Mouse (Mus musculus): ENCODE measurements at regions not wholly inside any gene's neighbourhood (a gene's known extent, or its start where the extent isn't known, plus 50 kb on each side); places are given as distances from the start of the nearest gene placed in this dataset.

- Histone ChIP-seq H3K36me3 (replicated peaks; ENCODE audit: insufficient read depth, low read length) (no peaks in the 10 kb centered on the region), H3K4me3 (ENCODE audit: low read depth, low read length) (no peak overlapping the region), H3K4me2 (ENCODE audit: low read depth, low read length) (no peak overlapping the region), H3K4me1 (ENCODE audit: insufficient read depth) (no peaks in the 10 kb centered on the region), H3K27me3 (ENCODE audit: insufficient read depth, low read length) (no peaks in the 10 kb centered on the region), H3K9ac (replicated peaks) (no peak overlapping the region), H3K9me3 (ENCODE audit: low read length) (no peaks in the 10 kb centered on the region), H3K27ac (ENCODE audit: low read depth) (no peak overlapping the region)
- ATAC-seq (no peak), DNase-seq (no peak)
- WGBS (ENCODE audit: insufficient replicate concordance): 70% methylated on average over 3 of the region's 3 CpGs
- no peak for TF ChIP-seq EP300 (IDR thresholded peaks at IDR 0.05; ENCODE audit: low read depth)
- no peak for TF ChIP-seq CTCF (IDR thresholded peaks at IDR 0.05; ENCODE audit: low read depth)
Measured at GRCm38 (mm10) chr4:87593644-87594043, 363.4 kb upstream of the Slc24a2 start.

DNA sequence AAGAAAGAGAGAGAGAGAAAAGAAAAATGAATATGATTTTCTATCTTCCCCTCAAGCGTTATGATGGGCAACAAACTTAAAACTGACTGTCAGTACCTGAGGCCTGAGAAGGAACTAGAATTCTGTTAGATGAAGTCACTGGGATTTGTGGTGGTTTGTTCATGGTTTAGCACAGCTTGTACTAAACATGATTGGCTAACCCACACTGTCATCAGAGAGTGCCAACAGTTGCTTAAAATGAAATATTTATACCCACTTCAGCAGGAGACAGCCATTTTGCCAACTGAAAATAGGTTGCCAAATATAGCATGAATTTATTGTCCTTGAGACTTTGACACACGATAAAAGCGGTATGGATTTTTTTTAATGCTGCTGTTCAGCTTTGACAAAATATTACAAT is 360.5 kb upstream of the Slc24a2 start:
- no peak overlapping the region for H3K27ac ChIP-seq (ENCODE audit: low read depth)
- no peaks in the 10 kb centered on the region for H3K36me3 ChIP-seq (replicated peaks; ENCODE audit: insufficient read depth, low read length)
- H3K4me3 ChIP-seq (ENCODE audit: low read depth, low read length): no peak overlapping the region
- H3K4me1 ChIP-seq (ENCODE audit: insufficient read depth): no peaks in the 10 kb centered on the region
- no peaks in the 10 kb centered on the region for H3K27me3 ChIP-seq (ENCODE audit: insufficient read depth, low read length)
- 74% methylated on average over 3 of the region's 3 CpGs for WGBS (ENCODE audit: insufficient replicate concordance)
- no peak for ATAC-seq
- no peak for DNase-seq
- H3K4me2 ChIP-seq (ENCODE audit: low read depth, low read length): no peak overlapping the region
- TF ChIP-seq CTCF (IDR thresholded peaks at IDR 0.05; ENCODE audit: low read depth) (no peak), EP300 (IDR thresholded peaks at IDR 0.05; ENCODE audit: low read depth) (no peak)
- H3K9ac ChIP-seq (replicated peaks): no peak overlapping the region
- H3K9me3 ChIP-seq (ENCODE audit: low read length): no peaks in the 10 kb centered on the region

GRCm38 (mm10) chr4:87578164-87578563 is 347.9 kb upstream of the Slc24a2 start:
- no peak overlapping the region for H3K4me3 ChIP-seq (ENCODE audit: low read depth, low read length)
- ATAC-seq (no peak), DNase-seq (no peak)
- TF ChIP-seq CTCF (IDR thresholded peaks at IDR 0.05; ENCODE audit: low read depth) (no peak), EP300 (IDR thresholded peaks at IDR 0.05; ENCODE audit: low read depth) (no peak)
- H3K4me2 ChIP-seq (ENCODE audit: low read depth, low read length): no peak overlapping the region
- H3K9me3 ChIP-seq (ENCODE audit: low read length): no peaks in the 10 kb centered on the region
- no peaks in the 10 kb centered on the region for H3K27me3 ChIP-seq (ENCODE audit: insufficient read depth, low read length)
- no peaks in the 10 kb centered on the region for H3K4me1 ChIP-seq (ENCODE audit: insufficient read depth)
- no peak overlapping the region for H3K27ac ChIP-seq (ENCODE audit: low read depth)
- no peaks in the 10 kb centered on the region for H3K36me3 ChIP-seq (replicated peaks; ENCODE audit: insufficient read depth, low read length)
- no peak overlapping the region for H3K9ac ChIP-seq (replicated peaks)
- WGBS (ENCODE audit: insufficient replicate concordance): 68% methylated on average over 3 of the region's 3 CpGs

- H3K36me3 ChIP-seq (replicated peaks; ENCODE audit: insufficient read depth, low read length): no peaks in the 10 kb centered on the region
- no peak for ATAC-seq
- DNase-seq: no peak
- no peak overlapping the region for H3K27ac ChIP-seq (ENCODE audit: low read depth)
- TF ChIP-seq CTCF (IDR thresholded peaks at IDR 0.05; ENCODE audit: low read depth): no peak
- no peak for TF ChIP-seq EP300 (IDR thresholded peaks at IDR 0.05; ENCODE audit: low read depth)
- no peak overlapping the region for H3K9ac ChIP-seq (replicated peaks)
- H3K4me3 ChIP-seq (ENCODE audit: low read depth, low read length): no peak overlapping the region
- no peaks in the 10 kb centered on the region for H3K4me1 ChIP-seq (ENCODE audit: insufficient read depth)
- no peaks in the 10 kb centered on the region for H3K27me3 ChIP-seq (ENCODE audit: insufficient read depth, low read length)
- no peaks in the 10 kb centered on the region for H3K9me3 ChIP-seq (ENCODE audit: low read length)
- H3K4me2 ChIP-seq (ENCODE audit: low read depth, low read length): no peak overlapping the region
- WGBS (ENCODE audit: insufficient replicate concordance): 70% methylated on average over 8 of the region's 8 CpGs
Measured at GRCm38 (mm10) chr4:87570950-87571349, 340.7 kb upstream of the Slc24a2 start.

GRCm38 (mm10) chr4:87570470-87570891 is 340.2 kb upstream of the Slc24a2 start:
- Histone ChIP-seq H3K4me3 (ENCODE audit: low read depth, low read length) (no peak overlapping the region), H3K27ac (ENCODE audit: low read depth) (no peak overlapping the region), H3K4me2 (ENCODE audit: low read depth, low read length) (no peak overlapping the region), H3K9ac (replicated peaks) (no peak overlapping the region), H3K36me3 (replicated peaks; ENCODE audit: insufficient read depth, low read length) (no peaks in the 10 kb centered on the region), H3K9me3 (ENCODE audit: low read length) (no peaks in the 10 kb centered on the region), H3K27me3 (ENCODE audit: insufficient read depth, low read length) (no peaks in the 10 kb centered on the region), H3K4me1 (ENCODE audit: insufficient read depth) (no peaks in the 10 kb centered on the region)
- TF ChIP-seq CTCF (IDR thresholded peaks at IDR 0.05; ENCODE audit: low read depth) (no peak), EP300 (IDR thresholded peaks at IDR 0.05; ENCODE audit: low read depth) (no peak)
- WGBS (ENCODE audit: insufficient replicate concordance): 46% methylated on average over 13 of the region's 13 CpGs
- ATAC-seq: no peak
- no peak for DNase-seq

- no peak overlapping the region for H3K4me3 ChIP-seq (ENCODE audit: low read depth, low read length)
- DNase-seq (no peak), ATAC-seq (no peak)
- TF ChIP-seq CTCF (IDR thresholded peaks at IDR 0.05; ENCODE audit: low read depth) (no peak), EP300 (IDR thresholded peaks at IDR 0.05; ENCODE audit: low read depth) (no peak)
- H3K9me3 ChIP-seq (ENCODE audit: low read length): no peaks in the 10 kb centered on the region
- WGBS (ENCODE audit: insufficient replicate concordance): 61% methylated on average over 2 of the region's 2 CpGs
- H3K9ac ChIP-seq (replicated peaks): no peak overlapping the region
- no peaks in the 10 kb centered on the region for H3K27me3 ChIP-seq (ENCODE audit: insufficient read depth, low read length)
- no peaks in the 10 kb centered on the region for H3K4me1 ChIP-seq (ENCODE audit: insufficient read depth)
- H3K4me2 ChIP-seq (ENCODE audit: low read depth, low read length): no peak overlapping the region
- H3K36me3 ChIP-seq (replicated peaks; ENCODE audit: insufficient read depth, low read length): no peaks in the 10 kb centered on the region
- H3K27ac ChIP-seq (ENCODE audit: low read depth): no peak overlapping the region
Measured at GRCm38 (mm10) chr4:87566616-87567015, 336.3 kb upstream of the Slc24a2 start.

DNA sequence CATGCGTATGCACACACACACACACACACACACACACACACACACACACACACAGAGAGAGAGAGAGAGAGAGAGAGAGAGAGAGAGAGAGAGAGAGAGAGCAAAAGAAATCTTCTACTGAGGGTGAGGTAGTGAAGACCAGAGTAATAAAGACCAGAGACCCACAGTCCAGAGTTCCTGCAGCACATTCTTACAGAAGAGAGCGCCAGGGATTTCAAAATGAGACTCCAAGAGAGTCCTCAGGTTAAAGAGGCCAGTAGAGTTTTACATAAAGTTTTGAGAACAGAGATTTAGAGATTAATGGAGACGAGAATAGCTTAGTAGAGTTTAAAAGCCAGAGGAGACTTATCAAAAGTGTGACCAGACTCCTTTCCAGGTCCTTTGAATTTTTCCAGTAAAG is 324.6 kb upstream of the Slc24a2 start:
- WGBS (ENCODE audit: insufficient replicate concordance): 69% methylated on average over 3 of the region's 3 CpGs
- Histone ChIP-seq H3K27me3 (ENCODE audit: insufficient read depth, low read length) (no peaks in the 10 kb centered on the region), H3K27ac (ENCODE audit: low read depth) (no peak overlapping the region), H3K36me3 (replicated peaks; ENCODE audit: insufficient read depth, low read length) (no peaks in the 10 kb centered on the region), H3K4me3 (ENCODE audit: low read depth, low read length) (no peak overlapping the region), H3K4me1 (ENCODE audit: insufficient read depth) (no peaks in the 10 kb centered on the region), H3K4me2 (ENCODE audit: low read depth, low read length) (no peak overlapping the region), H3K9ac (replicated peaks) (no peak overlapping the region), H3K9me3 (ENCODE audit: low read length) (no peaks in the 10 kb centered on the region)
- TF ChIP-seq EP300 (IDR thresholded peaks at IDR 0.05; ENCODE audit: low read depth) (no peak), CTCF (IDR thresholded peaks at IDR 0.05; ENCODE audit: low read depth) (no peak)
- DNase-seq: no peak
- ATAC-seq: no peak

Data from liver, postnatal 0 days (tissue).